Mouse (Mus musculus) limb, embryonic 11.5 days (tissue): ENCODE measurements around the gene Bpifb5. TPM values are rescaled to one million over a fixed set of nuclear protein-coding genes. Genes with fewer than 3 reads are reported as not detected.
"Not testable (repeated sequence)": the region's sequence is repeated elsewhere in the genome, so short reads cannot be mapped to it uniquely, and the experiment has no call there.

Experiments
- ATAC-seq: fragments of 200-750 bp; cut with Nextera tagmentation; 2 replicates; pipeline ENCODE4 v1.8.0; 2017; ENCODE audit warnings: low read depth; ENCODE audit not compliant: insufficient number of reproducible peaks, low FRiP score, low TSS enrichment
- DNase-seq: peaks from one replicate; pipeline ENCODE4 v3.0.0-alpha.2; 2015; ENCODE audit warnings: low spot score
- H3K27ac ChIP-seq: fragments of 300-500 bp; sonication (generic); replicated peaks from 2 replicates; pipeline ENCODE4 v1.5.1; 2014; ENCODE audit warnings: low read depth, mild to moderate bottlenecking, low read length
- H3K27me3 ChIP-seq: fragments of 300-500 bp; sonication (generic); 2 replicates; pipeline ENCODE4 v1.6.1; 2014; ENCODE audit warnings: mild to moderate bottlenecking, low read length, mixed read lengths; ENCODE audit not compliant: control insufficient read depth, insufficient read depth
- H3K36me3 ChIP-seq: fragments of 300-500 bp; sonication (generic); 2 replicates; pipeline ENCODE4 v1.6.1; 2014; ENCODE audit warnings: mild to moderate bottlenecking, low read length, moderate library complexity, mixed read lengths; ENCODE audit not compliant: control insufficient read depth, insufficient read depth
- H3K4me1 ChIP-seq: fragments of 300-500 bp; sonication (generic); 2 replicates; pipeline ENCODE4 v1.6.1; 2014; ENCODE audit warnings: low read length, mixed read lengths; ENCODE audit not compliant: control insufficient read depth, insufficient read depth
- H3K4me2 ChIP-seq: fragments of 300-500 bp; sonication (generic); 2 replicates; pipeline ENCODE4 v1.6.1; 2014; ENCODE audit warnings: low read depth, mild to moderate bottlenecking, moderate library complexity; ENCODE audit not compliant: severe bottlenecking
- H3K4me3 ChIP-seq: fragments of 300-500 bp; sonication (generic); 2 replicates; pipeline ENCODE4 v1.5.1; 2014; ENCODE audit warnings: low read depth, low read length
- H3K9ac ChIP-seq: fragments of 300-500 bp; sonication (generic); 2 replicates; pipeline ENCODE4 v1.6.1; 2014; ENCODE audit warnings: mild to moderate bottlenecking, low read length
- H3K9me3 ChIP-seq: fragments of 300-500 bp; sonication (generic); 2 replicates; pipeline ENCODE4 v1.6.1; 2016; ENCODE audit warnings: low read length; ENCODE audit not compliant: control insufficient read depth
- WGBS: fragments of 180-500 bp; shearing (Covaris S2); extraction: QIAGEN DNeasy Blood & Tissue Kit; methylation state at CpG from one replicate; pipeline ENCODE4 v1.1.7; 2014; 5-methylcytosine and 5-hydroxymethylcytosine counted together
- polyA plus RNA-seq: library from polyadenylated mRNA; unstranded; fragments of >200 nt; fragmentation: Nextera tagmentation; extraction: Ambion mirVana; gene quantifications from 2 replicates; pipeline ENCODE4 v1.2.1, GENCODE M21; 2014

Gene Bpifb5
- polyA plus RNA-seq, 1 experiment from 2014 or later: 0.09 TPM

DNA sequence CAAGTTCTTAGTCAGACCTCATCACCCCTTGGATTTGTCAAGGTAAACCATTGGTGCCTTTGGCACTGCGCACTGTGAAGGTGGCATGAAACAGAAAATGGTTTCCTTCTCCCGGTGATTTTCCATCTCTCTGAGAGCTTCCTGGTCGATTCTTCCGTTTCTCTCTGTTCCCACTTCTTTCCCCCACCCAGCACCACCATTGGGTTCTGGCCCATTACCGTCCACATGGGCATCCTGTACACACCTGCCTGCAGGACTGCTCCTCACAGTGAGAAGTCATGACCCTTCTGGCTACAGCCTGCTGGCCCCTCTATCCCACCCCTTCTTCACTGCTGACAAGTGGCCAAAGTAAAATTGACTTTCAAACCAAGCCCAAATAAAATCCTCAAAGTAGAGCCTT is 21.8 kb downstream of the Bpifb5 start:
- no peak overlapping the region for H3K4me3 ChIP-seq
- no peaks in the 10 kb centered on the region for H3K27me3 ChIP-seq
- 91% methylated on average over 5 of the region's 5 CpGs for WGBS
- H3K9ac ChIP-seq: no peak overlapping the region
- H3K4me2 ChIP-seq: no peak overlapping the region
- H3K36me3 ChIP-seq: no peaks in the 10 kb centered on the region
- ATAC-seq (no peak), DNase-seq (no peak)
- no peaks in the 10 kb centered on the region for H3K4me1 ChIP-seq
- H3K27ac ChIP-seq: no peak overlapping the region
- H3K9me3 ChIP-seq: no peaks in the 10 kb centered on the region

DNA sequence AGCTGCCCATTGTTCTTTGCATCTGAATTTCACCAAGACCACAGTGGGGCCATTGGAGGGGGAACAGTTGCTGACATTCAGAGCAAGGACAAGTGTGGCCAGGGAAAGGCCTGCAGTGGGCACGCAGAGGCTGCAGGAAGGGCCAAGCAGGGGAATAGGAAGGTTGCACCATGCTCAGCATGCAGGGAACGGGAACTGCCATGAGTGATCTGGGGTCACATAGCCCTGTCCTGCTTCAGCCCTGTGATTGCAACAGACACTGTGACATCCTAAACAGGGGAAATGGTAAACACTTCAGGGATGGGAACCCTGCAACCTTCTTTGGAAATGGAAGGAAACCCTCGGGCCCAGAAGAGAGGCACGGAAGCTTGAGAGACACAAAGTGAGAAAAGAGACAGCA is 31.7 kb downstream of the Bpifb5 start:
- not testable (repeated sequence) for DNase-seq, H3K4me3 ChIP-seq, H3K27ac ChIP-seq, H3K9me3 ChIP-seq, H3K9ac ChIP-seq, H3K36me3 ChIP-seq, H3K4me1 ChIP-seq, H3K27me3 ChIP-seq, ATAC-seq, H3K4me2 ChIP-seq
- WGBS: 86% methylated on average over 2 of the region's 4 CpGs

DNA sequence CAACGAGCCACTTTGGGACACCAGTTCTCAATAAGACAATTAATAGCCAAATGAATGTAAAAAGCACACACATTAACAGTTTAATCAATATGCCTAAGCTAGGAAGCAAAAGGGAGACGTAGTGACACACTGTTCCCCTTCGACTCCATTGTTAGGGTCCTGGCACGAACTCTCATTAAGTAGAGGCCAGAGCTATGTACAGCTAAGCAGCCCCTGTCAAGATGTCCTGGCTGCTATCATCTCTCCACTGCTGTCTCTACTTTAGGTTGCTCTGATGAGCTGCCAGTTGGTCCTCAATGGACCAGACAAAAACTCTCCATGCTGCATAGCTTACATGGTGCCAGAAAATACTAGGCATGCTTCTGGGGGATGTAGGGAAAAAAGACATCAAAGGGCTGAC is 32.2 kb downstream of the Bpifb5 start:
- H3K9ac ChIP-seq: no peak overlapping the region
- H3K36me3 ChIP-seq: no peaks in the 10 kb centered on the region
- no peak for DNase-seq
- H3K27ac ChIP-seq: no peak overlapping the region
- H3K4me3 ChIP-seq: no peak overlapping the region
- no peaks in the 10 kb centered on the region for H3K4me1 ChIP-seq
- ATAC-seq: no peak
- no peaks in the 10 kb centered on the region for H3K9me3 ChIP-seq
- no peak overlapping the region for H3K4me2 ChIP-seq
- no peaks in the 10 kb centered on the region for H3K27me3 ChIP-seq
- WGBS: 83% methylated on average over 4 of the region's 4 CpGs

DNA sequence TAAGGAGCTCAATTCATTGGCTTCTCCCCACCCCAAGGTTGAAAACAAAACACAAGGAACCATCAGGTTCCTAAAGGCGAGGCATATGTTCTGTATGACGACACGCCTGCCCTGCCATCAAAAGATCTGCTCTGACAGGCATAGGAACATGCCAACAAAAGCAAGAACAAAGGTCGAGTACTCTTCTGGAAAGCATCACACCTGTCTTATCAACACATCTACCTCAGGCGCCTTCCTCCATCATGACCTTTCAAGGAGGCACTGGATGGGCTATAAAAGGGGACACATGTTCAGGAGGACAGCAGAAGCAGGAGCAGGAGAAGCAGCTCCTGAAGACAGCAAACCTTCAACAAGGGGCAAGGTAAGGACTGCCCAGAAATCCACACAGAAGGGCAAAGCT is 34.0 kb downstream of the Bpifb5 start, which contains the start of gene Bpifb9a:
Gene Bpifb9a (plus strand): TSS at position 301 of the 400 bp plus-strand sequence.
- H3K27ac ChIP-seq, H3K4me1 ChIP-seq, H3K4me2 ChIP-seq, H3K9me3 ChIP-seq, H3K27me3 ChIP-seq, ATAC-seq, H3K4me3 ChIP-seq, H3K9ac ChIP-seq, H3K36me3 ChIP-seq, DNase-seq: not testable (repeated sequence)
- WGBS: 84% methylated on average over 5 of the region's 5 CpGs

DNA sequence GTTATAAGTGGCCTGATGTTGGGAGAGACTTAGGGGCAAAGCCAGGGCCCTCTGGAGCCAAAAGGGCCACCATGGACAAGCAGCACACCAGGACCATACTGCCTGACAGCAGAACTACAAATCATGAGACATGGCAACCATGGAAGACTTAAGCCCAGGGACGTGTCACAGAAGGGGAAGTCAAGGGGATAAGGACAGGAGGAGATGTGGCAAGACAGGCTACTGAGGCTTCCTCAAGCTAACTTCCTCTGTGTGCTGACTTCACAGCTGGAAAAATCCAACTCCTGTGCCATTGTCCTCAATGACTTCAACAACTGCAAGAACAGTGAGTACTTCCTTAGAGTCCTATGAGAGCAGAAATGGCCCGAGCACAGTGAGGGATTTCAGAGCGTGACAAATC is 40.9 kb downstream of the Bpifb5 start:
- not testable (repeated sequence) for H3K9me3 ChIP-seq, H3K27me3 ChIP-seq, H3K4me3 ChIP-seq, H3K27ac ChIP-seq, H3K4me1 ChIP-seq, DNase-seq, H3K9ac ChIP-seq, H3K36me3 ChIP-seq, H3K4me2 ChIP-seq, ATAC-seq
- 92% methylated on average over 2 of the region's 3 CpGs for WGBS

Other genes with a start within 250 kb of the Bpifb5 start
- not detected in 2 replicates for gene Bpifa6, start 248.8 kb upstream of the Bpifb5 start, polyA plus RNA-seq
- gene Bpifa2, start 215.5 kb upstream of the Bpifb5 start, polyA plus RNA-seq: not detected in 2 replicates
- not detected in 2 replicates for gene Bpifa3, start 93.4 kb upstream of the Bpifb5 start, polyA plus RNA-seq
- not detected in 2 replicates for gene Bpifa1, start 80.9 kb upstream of the Bpifb5 start, polyA plus RNA-seq
- not detected in 2 replicates for gene Bpifa5, start 61.1 kb upstream of the Bpifb5 start, polyA plus RNA-seq
- not detected in 2 replicates for gene Bpifb1, start 32.9 kb upstream of the Bpifb5 start, polyA plus RNA-seq
- gene Bpifb9a, start 34.1 kb downstream of the Bpifb5 start, polyA plus RNA-seq: not detected in 2 replicates
- not detected in 2 replicates for gene Bpifb9b, start 83.5 kb downstream of the Bpifb5 start, polyA plus RNA-seq
- 19.8 and 20.3 TPM in 2 replicates for gene Cdk5rap1, start 149.3 kb downstream of the Bpifb5 start, polyA plus RNA-seq
- 1.7 and 2.2 TPM in 2 replicates for gene Snta1, start 184.4 kb downstream of the Bpifb5 start, polyA plus RNA-seq
- gene Cbfa2t2, start 212.7 kb downstream of the Bpifb5 start, polyA plus RNA-seq: 44.1 and 52.7 TPM in 2 replicates